Mouse (Mus musculus): ENCODE results near the gene BC048562. TPM values are rescaled to one million over a fixed set of nuclear protein-coding genes. Genes with fewer than 3 reads are reported as not detected.

The BC048562 gene
- polyA plus RNA-seq, 1 experiment from 2014 or later = not detected

DNA sequence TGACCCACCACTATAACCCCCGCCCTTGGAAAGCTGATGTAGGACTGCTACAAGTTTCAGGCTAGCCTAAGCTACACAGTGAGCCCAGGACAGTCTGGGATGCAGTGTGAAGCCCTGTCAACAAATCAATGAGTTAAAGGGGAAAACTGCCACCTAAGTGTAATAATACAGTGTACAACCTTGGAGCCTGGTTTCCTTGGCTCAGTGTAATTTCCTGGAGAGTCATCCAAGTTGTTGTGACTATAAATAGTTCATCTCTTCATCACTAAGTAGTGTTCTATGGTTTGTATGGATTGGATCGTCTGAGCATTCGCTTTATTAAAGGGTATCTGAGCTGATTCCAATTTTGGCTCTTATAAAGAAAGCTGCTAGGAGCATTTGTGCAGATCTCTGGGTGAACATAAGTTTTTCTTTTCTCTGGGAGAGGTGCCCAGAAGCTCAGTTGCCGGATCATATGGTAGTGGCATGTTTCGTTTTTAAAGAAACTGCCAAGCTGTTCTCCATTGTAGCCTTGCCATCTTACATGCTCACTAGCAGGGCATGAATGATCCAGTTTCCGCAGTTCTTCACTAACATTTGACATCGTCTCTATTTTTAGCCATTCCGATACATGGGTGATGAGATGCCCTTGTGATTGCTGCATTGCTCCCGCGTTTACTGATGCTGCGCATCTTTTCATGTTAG, 5.1 kb downstream of the BC048562 start:
- Histone ChIP-seq H3K4me3 (ENCODE audit: low read depth, low read length) (no peak overlapping the region), H3K36me3 (ENCODE audit: control insufficient read depth, insufficient read depth, low read length) (no peaks in the 10 kb centered on the region), H3K4me1 (ENCODE audit: control insufficient read depth, insufficient read depth, low read length) (no peaks in the 10 kb centered on the region; the same call in 1 of the 2 replicates), H3K4me2 (ENCODE audit: low read length) (no peak overlapping the region), H3K9me3 (replicated peaks; ENCODE audit: control insufficient read depth, low read length, poor library complexity, severe bottlenecking) (no peaks in the 10 kb centered on the region), H3K9ac (ENCODE audit: low read depth, low read length) (no peak overlapping the region), H3K27me3 (ENCODE audit: control insufficient read depth, insufficient read depth, low read depth, low read length) (no peaks in the 10 kb centered on the region), H3K27ac (ENCODE audit: low read length) (no peak overlapping the region)
- WGBS = 88% methylated on average over 11 of the region's 11 CpGs
- no peak for ATAC-seq

GRCm38 (mm10) chr9:108445125-108445524, 8.8 kb downstream of the BC048562 start:
- Histone ChIP-seq H3K36me3 (ENCODE audit: control insufficient read depth, insufficient read depth, low read length) (peaks cover 3% of the 10 kb centered on the region; the same call in 1 of the 2 replicates), H3K27ac (ENCODE audit: low read length) (no peak overlapping the region), H3K4me3 (ENCODE audit: low read depth, low read length) (no peak overlapping the region), H3K9me3 (replicated peaks; ENCODE audit: control insufficient read depth, low read length, poor library complexity, severe bottlenecking) (no peaks in the 10 kb centered on the region), H3K27me3 (ENCODE audit: control insufficient read depth, insufficient read depth, low read depth, low read length) (no peaks in the 10 kb centered on the region), H3K4me1 (ENCODE audit: control insufficient read depth, insufficient read depth, low read length) (peaks cover 10% of the 10 kb centered on the region), H3K9ac (ENCODE audit: low read depth, low read length) (no peak overlapping the region), H3K4me2 (ENCODE audit: low read length) (no peak overlapping the region)
- no peak for ATAC-seq
- 75% methylated on average over 9 of the region's 9 CpGs for WGBS

GRCm38 (mm10) chr9:108449860-108450259, 13.6 kb downstream of the BC048562 start:
- ATAC-seq = peak; percentile 12; the same call in 1 of the 2 replicates
- WGBS = 8% methylated on average over 4 of the region's 4 CpGs
- H3K36me3 ChIP-seq (ENCODE audit: control insufficient read depth, insufficient read depth, low read length) = peaks cover 3% of the 10 kb centered on the region; the same call in 1 of the 2 replicates
- peak overlapping the region; percentile 70 for H3K4me2 ChIP-seq (ENCODE audit: low read length)
- peak overlapping the region; percentile 55 for H3K4me3 ChIP-seq (ENCODE audit: low read depth, low read length)
- no peaks in the 10 kb centered on the region for H3K27me3 ChIP-seq (ENCODE audit: control insufficient read depth, insufficient read depth, low read depth, low read length)
- H3K9ac ChIP-seq (ENCODE audit: low read depth, low read length) = peak overlapping the region; percentile 50
- H3K4me1 ChIP-seq (ENCODE audit: control insufficient read depth, insufficient read depth, low read length) = peaks cover 38% of the 10 kb centered on the region
- H3K27ac ChIP-seq (ENCODE audit: low read length) = peak overlapping the region; percentile 84
- no peaks in the 10 kb centered on the region for H3K9me3 ChIP-seq (replicated peaks; ENCODE audit: control insufficient read depth, low read length, poor library complexity, severe bottlenecking)

DNA sequence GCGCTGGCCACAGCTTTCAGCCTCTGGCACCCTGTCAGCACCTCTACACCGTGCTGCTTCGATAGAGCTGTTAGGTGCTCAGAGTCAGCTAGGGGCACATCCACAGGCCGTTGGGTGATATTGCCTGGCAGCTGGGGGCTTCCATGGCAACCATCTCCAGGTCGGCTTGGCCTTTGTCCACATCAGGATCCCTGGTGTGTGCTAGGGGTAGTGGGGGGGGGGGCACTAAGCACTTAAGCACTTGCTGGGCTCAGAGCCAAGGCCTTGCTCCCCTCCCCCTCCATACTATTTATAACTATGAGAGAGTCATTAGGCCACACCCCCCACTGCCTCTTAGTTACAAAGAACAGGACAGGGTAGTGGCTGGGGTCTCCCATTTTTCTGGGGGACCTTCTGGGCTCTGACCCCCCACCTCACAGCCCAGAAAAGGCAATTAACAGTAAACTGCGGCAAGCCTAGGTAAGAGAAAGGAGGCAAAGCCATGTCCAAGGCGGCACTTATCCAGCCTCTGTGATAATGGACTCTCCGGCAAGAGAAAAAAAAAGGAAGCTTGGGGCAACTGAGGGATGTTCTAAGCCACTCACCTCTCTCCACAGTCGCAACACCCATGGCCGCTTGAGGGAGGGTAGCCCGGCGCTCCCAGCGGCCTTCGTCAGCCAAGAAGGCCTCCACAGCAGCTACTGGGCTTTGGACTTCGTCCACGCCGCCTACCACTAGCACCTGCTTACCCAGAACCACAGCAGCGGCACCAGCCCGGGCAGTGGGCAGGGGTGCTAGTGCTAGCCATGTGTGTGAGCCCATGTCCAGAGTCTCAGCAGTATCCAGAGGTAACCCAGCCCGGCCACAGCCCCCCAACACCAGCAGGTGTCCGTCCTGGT, 14.2 kb downstream of the BC048562 start:
- WGBS = 43% methylated on average over 21 of the region's 21 CpGs
- H3K4me1 ChIP-seq (ENCODE audit: control insufficient read depth, insufficient read depth, low read length) = peaks cover 38% of the 10 kb centered on the region
- ATAC-seq = peak; percentile 43; the same call in 1 of the 2 replicates

DNA sequence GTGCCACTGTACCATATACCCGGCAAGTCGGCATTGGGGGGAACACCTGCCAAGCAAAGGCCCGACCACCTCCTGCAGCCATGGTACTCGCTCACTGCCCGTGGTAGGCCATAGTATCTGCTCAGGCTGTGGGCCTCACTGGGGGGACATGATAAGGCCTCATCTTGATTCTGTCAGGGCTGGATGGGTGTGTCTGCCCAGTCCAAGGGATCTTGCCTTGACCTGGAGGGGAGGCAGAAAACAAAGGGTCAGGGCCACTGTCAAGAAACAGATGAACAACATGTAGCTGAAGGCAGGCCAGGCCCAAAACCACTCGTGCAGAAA, 14.8 kb downstream of the BC048562 start:
- H3K4me1 ChIP-seq (ENCODE audit: control insufficient read depth, insufficient read depth, low read length) = peaks cover 38% of the 10 kb centered on the region
- peak overlapping the region; percentile 55 for H3K4me3 ChIP-seq (ENCODE audit: low read depth, low read length)
- ATAC-seq = no peak
- no peaks in the 10 kb centered on the region for H3K27me3 ChIP-seq (ENCODE audit: control insufficient read depth, insufficient read depth, low read depth, low read length)
- H3K9me3 ChIP-seq (replicated peaks; ENCODE audit: control insufficient read depth, low read length, poor library complexity, severe bottlenecking) = no peaks in the 10 kb centered on the region
- H3K36me3 ChIP-seq (ENCODE audit: control insufficient read depth, insufficient read depth, low read length) = peaks cover 3% of the 10 kb centered on the region; the same call in 1 of the 2 replicates
- WGBS = 76% methylated on average over 6 of the region's 6 CpGs
- H3K27ac ChIP-seq (ENCODE audit: low read length) = peak overlapping the region; percentile 84
- H3K4me2 ChIP-seq (ENCODE audit: low read length) = peak overlapping the region; percentile 70
- peak overlapping the region; percentile 33 for H3K9ac ChIP-seq (ENCODE audit: low read depth, low read length)

More for the DNA sequence above, 14.2 kb downstream of the BC048562 start:
- H3K36me3 ChIP-seq (ENCODE audit: control insufficient read depth, insufficient read depth, low read length) = peaks cover 3% of the 10 kb centered on the region; the same call in 1 of the 2 replicates
- peak overlapping the region; percentile 55 for H3K4me3 ChIP-seq (ENCODE audit: low read depth, low read length)
- peak overlapping the region; percentile 50 for H3K9ac ChIP-seq (ENCODE audit: low read depth, low read length)
- H3K9me3 ChIP-seq (replicated peaks; ENCODE audit: control insufficient read depth, low read length, poor library complexity, severe bottlenecking) = no peaks in the 10 kb centered on the region
- no peaks in the 10 kb centered on the region for H3K27me3 ChIP-seq (ENCODE audit: control insufficient read depth, insufficient read depth, low read depth, low read length)
- H3K4me2 ChIP-seq (ENCODE audit: low read length) = peak overlapping the region; percentile 70
- H3K27ac ChIP-seq (ENCODE audit: low read length) = peak overlapping the region; percentile 84

DNA sequence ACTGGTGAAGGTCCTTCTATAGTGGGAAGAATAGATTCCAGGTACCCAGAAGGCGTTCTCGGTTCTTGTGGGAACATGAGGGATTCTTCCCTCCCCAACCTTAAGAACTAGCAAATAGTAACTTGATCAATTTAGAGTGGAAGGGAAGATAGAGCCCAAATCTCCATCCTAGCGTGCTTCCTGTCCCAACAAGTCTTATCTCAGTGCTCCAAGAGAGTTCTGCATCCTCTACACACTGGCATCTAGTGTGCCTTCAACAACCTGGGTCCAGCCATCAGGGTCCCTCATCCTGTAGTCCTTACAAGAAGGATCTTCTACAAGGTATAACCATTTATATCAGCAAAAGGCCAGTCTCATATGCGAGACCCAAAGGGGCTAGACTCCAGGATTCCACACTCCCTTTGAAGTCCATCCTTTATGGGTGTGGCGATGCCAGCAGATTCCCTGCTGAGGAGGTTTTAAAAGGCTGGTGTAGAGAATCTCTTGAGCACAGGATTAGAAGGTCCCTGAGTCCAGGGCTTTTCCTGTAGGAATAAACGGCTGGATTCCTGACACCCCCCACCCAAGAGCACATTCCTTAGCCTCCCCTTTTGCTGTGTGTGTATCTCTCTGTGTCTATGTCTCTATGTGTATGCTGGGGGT, 15.4 kb downstream of the BC048562 start:
- Histone ChIP-seq H3K4me3 (ENCODE audit: low read depth, low read length) (peak overlapping the region; percentile 55), H3K4me1 (ENCODE audit: control insufficient read depth, insufficient read depth, low read length) (peaks cover 38% of the 10 kb centered on the region), H3K36me3 (ENCODE audit: control insufficient read depth, insufficient read depth, low read length) (peaks cover 3% of the 10 kb centered on the region; the same call in 1 of the 2 replicates), H3K9me3 (replicated peaks; ENCODE audit: control insufficient read depth, low read length, poor library complexity, severe bottlenecking) (no peaks in the 10 kb centered on the region), H3K27ac (ENCODE audit: low read length) (peak overlapping the region; percentile 84), H3K4me2 (ENCODE audit: low read length) (peak overlapping the region; percentile 70), H3K9ac (ENCODE audit: low read depth, low read length) (peak overlapping the region; percentile 87), H3K27me3 (ENCODE audit: control insufficient read depth, insufficient read depth, low read depth, low read length) (no peaks in the 10 kb centered on the region)
- 44% methylated on average over 6 of the region's 6 CpGs for WGBS
- no peak for ATAC-seq

GRCm38 (mm10) chr9:108452291-108452906, 16.1 kb downstream of the BC048562 start:
- Histone ChIP-seq H3K27ac (ENCODE audit: low read length) (peak overlapping the region; percentile 84), H3K4me2 (ENCODE audit: low read length) (peak overlapping the region; percentile 70), H3K27me3 (ENCODE audit: control insufficient read depth, insufficient read depth, low read depth, low read length) (no peaks in the 10 kb centered on the region), H3K9me3 (replicated peaks; ENCODE audit: control insufficient read depth, low read length, poor library complexity, severe bottlenecking) (no peaks in the 10 kb centered on the region), H3K9ac (ENCODE audit: low read depth, low read length) (peak overlapping the region; percentile 87), H3K36me3 (ENCODE audit: control insufficient read depth, insufficient read depth, low read length) (peaks cover 3% of the 10 kb centered on the region; the same call in 1 of the 2 replicates), H3K4me1 (ENCODE audit: control insufficient read depth, insufficient read depth, low read length) (peaks cover 38% of the 10 kb centered on the region), H3K4me3 (ENCODE audit: low read depth, low read length) (peak overlapping the region; percentile 55)
- peak; percentile 90 for ATAC-seq
- WGBS = under 1% methylated on average over 40 of the region's 40 CpGs

- Histone ChIP-seq H3K27me3 (ENCODE audit: control insufficient read depth, insufficient read depth, low read depth, low read length) (no peaks in the 10 kb centered on the region), H3K9ac (ENCODE audit: low read depth, low read length) (peak overlapping the region; percentile 87), H3K4me3 (ENCODE audit: low read depth, low read length) (peak overlapping the region; percentile 55), H3K4me1 (ENCODE audit: control insufficient read depth, insufficient read depth, low read length) (peaks cover 38% of the 10 kb centered on the region), H3K9me3 (replicated peaks; ENCODE audit: control insufficient read depth, low read length, poor library complexity, severe bottlenecking) (no peaks in the 10 kb centered on the region), H3K27ac (ENCODE audit: low read length) (peak overlapping the region; percentile 84), H3K36me3 (ENCODE audit: control insufficient read depth, insufficient read depth, low read length) (no peaks in the 10 kb centered on the region), H3K4me2 (ENCODE audit: low read length) (peak overlapping the region; percentile 70)
- peak; percentile 19; the same call in 1 of the 2 replicates for ATAC-seq
- WGBS = 39% methylated on average over 6 of the region's 6 CpGs
These were observed 16.6 kb downstream of the BC048562 start for GRCm38 (mm10) chr9:108452911-108453310.
